In genomic region chr4:108337817-108338216, GRCm38 (mm10) we compare ENCODE assay signal across 15 mouse cellular contexts. TPM values are rescaled to one million over a fixed set of nuclear protein-coding genes. Genes with fewer than 3 reads are reported as not detected.
DNase-seq lines count a peak whose midpoint lies in the region; ATAC-seq lines count a peak whose summit lies in the region.
"Had no signal": no experiment of that assay in that cellular context is flagged by ENCODE, and none has a peak within 500 bp of the region (broad histone marks: within the 10 kb centered on the region; RNA-seq: fewer than 3 reads in every experiment).

No protein-coding gene starts in this region.

- no peaks in the 10 kb centered on the region; the same call in 1 of the 2 replicates for H3K4me1 ChIP-seq in forebrain, embryonic 11.5 days (replicated peaks; ENCODE audit: control insufficient read depth, insufficient read depth, low read length)
- no peaks in the 10 kb centered on the region for H3K4me1 ChIP-seq in forebrain, embryonic 14.5 days (ENCODE audit: control insufficient read depth, insufficient read depth, low read length)
- H3K4me1 ChIP-seq in midbrain, embryonic 11.5 days (ENCODE audit: control insufficient read depth, insufficient read depth, low read length): peaks cover 3% of the 10 kb centered on the region; the same call in 1 of the 2 replicates
- 0 out of 2 replicates have a peak, but pooled peaks cover 4% of the 10 kb centered on the region for H3K4me1 ChIP-seq in midbrain, embryonic 15.5 days
- H3K4me1 ChIP-seq in embryonic facial prominence, embryonic 11.5 days (ENCODE audit: control insufficient read depth, insufficient read depth, low read length): no peaks in the 10 kb centered on the region
- peaks cover 11% of the 10 kb centered on the region for H3K4me1 ChIP-seq in stomach, embryonic 14.5 days (ENCODE audit: control insufficient read depth, insufficient read depth, low read length)

- no peaks in the 10 kb centered on the region for H3K27me3 ChIP-seq in forebrain, embryonic 11.5 days (ENCODE audit: control insufficient read depth, insufficient read depth, low read length)
- no peaks in the 10 kb centered on the region for H3K27me3 ChIP-seq in forebrain, embryonic 14.5 days (replicated peaks; ENCODE audit: control insufficient read depth, insufficient read depth, low read length)
- no peaks in the 10 kb centered on the region for H3K27me3 ChIP-seq in midbrain, embryonic 11.5 days (ENCODE audit: control insufficient read depth, insufficient read depth, low read length)
- no peaks in the 10 kb centered on the region for H3K27me3 ChIP-seq in midbrain, embryonic 15.5 days (replicated peaks)
- H3K27me3 ChIP-seq in embryonic facial prominence, embryonic 11.5 days (ENCODE audit: control insufficient read depth, insufficient read depth, low read length): no peaks in the 10 kb centered on the region
- no peaks in the 10 kb centered on the region for H3K27me3 ChIP-seq in stomach, embryonic 14.5 days (ENCODE audit: control insufficient read depth, insufficient read depth, low read length)

- H3K4me3 ChIP-seq in forebrain, embryonic 11.5 days (ENCODE audit: low read depth, low read length): no peak overlapping the region
- no peak overlapping the region for H3K4me3 ChIP-seq in forebrain, embryonic 14.5 days (ENCODE audit: low read depth, low read length)
- H3K4me3 ChIP-seq in midbrain, embryonic 11.5 days (ENCODE audit: low read depth, low read length): no peak overlapping the region
- no peak overlapping the region for H3K4me3 ChIP-seq in midbrain, embryonic 15.5 days
- H3K4me3 ChIP-seq in embryonic facial prominence, embryonic 11.5 days (ENCODE audit: low read depth, low read length): no peak overlapping the region
- no peak overlapping the region for H3K4me3 ChIP-seq in stomach, embryonic 14.5 days (ENCODE audit: low read depth, low read length)

- peak overlapping the region; percentile 38; the same call in 1 of the 2 replicates for H3K27ac ChIP-seq in forebrain, embryonic 11.5 days (ENCODE audit: low read depth, low read length)
- no peak overlapping the region for H3K27ac ChIP-seq in forebrain, embryonic 14.5 days (ENCODE audit: low read depth, low read length)
- H3K27ac ChIP-seq in midbrain, embryonic 11.5 days (ENCODE audit: low read depth, low read length): no peak overlapping the region
- no peak overlapping the region for H3K27ac ChIP-seq in midbrain, embryonic 15.5 days
- 0 out of 2 replicates have a peak overlapping the region, but pooled peaks have one; percentile 28 for H3K27ac ChIP-seq in embryonic facial prominence, embryonic 11.5 days (replicated peaks; ENCODE audit: low read depth, low read length)
- H3K27ac ChIP-seq in stomach, embryonic 14.5 days (ENCODE audit: low read length): peak overlapping the region; percentile 53; the same call in 1 of the 2 replicates
- H3K27ac ChIP-seq: liver, embryonic 14.5 days had no signal

- DNase-seq in forebrain, embryonic 11.5 days (ENCODE audit: low spot score): no peak
- no peak for DNase-seq in forebrain, embryonic 14.5 days (ENCODE audit: low spot score)
- DNase-seq in midbrain, embryonic 11.5 days (ENCODE audit: low spot score, missing footprints): peak; percentile 68
- DNase-seq in embryonic facial prominence, embryonic 11.5 days (ENCODE audit: low spot score): no peak
- no peak for DNase-seq in kidney, postnatal 4 days
- DNase-seq in retina, embryonic 14.5 days (ENCODE audit: low spot score): no peak
- DNase-seq: heart, adult 11 months; lung, postnatal 4 days; retina, postnatal 1 day; spleen, adult 18-20 months; thymus, postnatal 25 days had no signal

- peaks cover 6% of the 10 kb centered on the region; the same call in 1 of the 2 replicates for H3K36me3 ChIP-seq in forebrain, embryonic 11.5 days (ENCODE audit: control insufficient read depth, insufficient read depth, low read length)
- peaks cover 40% of the 10 kb centered on the region for H3K36me3 ChIP-seq in forebrain, embryonic 14.5 days (ENCODE audit: control insufficient read depth, insufficient read depth, low read length)
- peaks cover 8% of the 10 kb centered on the region for H3K36me3 ChIP-seq in midbrain, embryonic 11.5 days (ENCODE audit: control insufficient read depth, insufficient read depth, low read length)
- peaks cover 20% of the 10 kb centered on the region for H3K36me3 ChIP-seq in midbrain, embryonic 15.5 days (replicated peaks)
- peaks cover 7% of the 10 kb centered on the region for H3K36me3 ChIP-seq in embryonic facial prominence, embryonic 11.5 days (replicated peaks; ENCODE audit: control insufficient read depth, insufficient read depth, low read depth, low read length)
- H3K36me3 ChIP-seq in stomach, embryonic 14.5 days (ENCODE audit: control insufficient read depth, insufficient read depth, low read length): peaks cover 20% of the 10 kb centered on the region

- WGBS in forebrain, embryonic 11.5 days: 44% methylated on average over 3 of the region's 3 CpGs
- 34% methylated on average over 3 of the region's 3 CpGs for WGBS in forebrain, embryonic 14.5 days
- WGBS in midbrain, embryonic 11.5 days: 40% methylated on average over 3 of the region's 3 CpGs
- 34% methylated on average over 3 of the region's 3 CpGs for WGBS in midbrain, embryonic 15.5 days
- WGBS in embryonic facial prominence, embryonic 11.5 days: 50% methylated on average over 3 of the region's 3 CpGs
- 38% methylated on average over 3 of the region's 3 CpGs for WGBS in stomach, embryonic 14.5 days

- no peak overlapping the region for H3K9ac ChIP-seq in forebrain, embryonic 11.5 days (ENCODE audit: low read length)
- no peak overlapping the region for H3K9ac ChIP-seq in forebrain, embryonic 14.5 days (ENCODE audit: low read length)
- no peak overlapping the region for H3K9ac ChIP-seq in midbrain, embryonic 11.5 days (ENCODE audit: low read length)
- H3K9ac ChIP-seq in midbrain, embryonic 15.5 days: no peak overlapping the region
- no peak overlapping the region for H3K9ac ChIP-seq in embryonic facial prominence, embryonic 11.5 days (replicated peaks; ENCODE audit: low read length)
- no peak overlapping the region for H3K9ac ChIP-seq in stomach, embryonic 14.5 days (replicated peaks; ENCODE audit: low read depth, low read length)
- H3K9ac ChIP-seq: liver, embryonic 14.5 days had no signal

- no peaks in the 10 kb centered on the region for H3K9me3 ChIP-seq in forebrain, embryonic 11.5 days (ENCODE audit: control insufficient read depth, low read length)
- no peaks in the 10 kb centered on the region for H3K9me3 ChIP-seq in forebrain, embryonic 14.5 days (replicated peaks; ENCODE audit: control insufficient read depth, low read length)
- no peaks in the 10 kb centered on the region for H3K9me3 ChIP-seq in midbrain, embryonic 11.5 days (ENCODE audit: control insufficient read depth, low read length)
- H3K9me3 ChIP-seq in midbrain, embryonic 15.5 days: no peaks in the 10 kb centered on the region
- H3K9me3 ChIP-seq in embryonic facial prominence, embryonic 11.5 days (replicated peaks; ENCODE audit: control insufficient read depth, low read length): no peaks in the 10 kb centered on the region
- no peaks in the 10 kb centered on the region for H3K9me3 ChIP-seq in stomach, embryonic 14.5 days (ENCODE audit: control insufficient read depth, low read depth, low read length)

- no peak for ATAC-seq in forebrain, embryonic 11.5 days (replicated peaks; ENCODE audit: low FRiP score)
- ATAC-seq in forebrain, embryonic 14.5 days: no peak
- no peak for ATAC-seq in midbrain, embryonic 11.5 days (ENCODE audit: low FRiP score)
- no peak for ATAC-seq in midbrain, embryonic 15.5 days (replicated peaks)
- ATAC-seq in embryonic facial prominence, embryonic 11.5 days (replicated peaks; ENCODE audit: insufficient number of reproducible peaks, low FRiP score, low TSS enrichment, low read depth): no peak
- ATAC-seq in stomach, embryonic 14.5 days (ENCODE audit: insufficient number of reproducible peaks, insufficient read depth, low FRiP score, low read depth): no peak

- H3K4me2 ChIP-seq in forebrain, embryonic 11.5 days (ENCODE audit: low read depth, low read length, severe bottlenecking): no peak overlapping the region
- H3K4me2 ChIP-seq in forebrain, embryonic 14.5 days (ENCODE audit: low read length): no peak overlapping the region
- H3K4me2 ChIP-seq in midbrain, embryonic 11.5 days: no peak overlapping the region
- no peak overlapping the region for H3K4me2 ChIP-seq in midbrain, embryonic 15.5 days
- no peak overlapping the region for H3K4me2 ChIP-seq in embryonic facial prominence, embryonic 11.5 days (ENCODE audit: low read depth, low read length)
- no peak overlapping the region for H3K4me2 ChIP-seq in stomach, embryonic 14.5 days (replicated peaks; ENCODE audit: low read depth, low read length)

RNA-seq across cellular contexts. Expression of gene Coa7, which starts 9.9 kb away (rescaled TPM):
- polyA plus RNA-seq in forebrain, embryonic 11.5 days (2014; fragmentation: Nextera tagmentation; extraction: Ambion mirVana): 54.5 and 56.8 TPM in 2 replicates
- 43.1 and 52.2 TPM in 2 replicates for polyA plus RNA-seq in forebrain, embryonic 14.5 days (2014; fragmentation: Nextera tagmentation; extraction: Ambion mirVana)
- 54.6 and 55.5 TPM in 2 replicates for polyA plus RNA-seq in midbrain, embryonic 11.5 days (2014; fragmentation: Nextera tagmentation; extraction: Ambion mirVana)
- 51.1 and 51.4 TPM in 2 replicates for polyA plus RNA-seq in midbrain, embryonic 15.5 days (2015; fragmentation: Nextera tagmentation; extraction: Ambion mirVana)
- 53.7 and 57.0 TPM in 2 replicates for polyA plus RNA-seq in embryonic facial prominence, embryonic 11.5 days (2014; fragmentation: Nextera tagmentation; extraction: Ambion mirVana)
- 46.3 and 48.0 TPM in 2 replicates for polyA plus RNA-seq in stomach, embryonic 14.5 days (2014; fragmentation: Nextera tagmentation; extraction: Ambion mirVana)

RNA-seq across cellular contexts. Expression of gene Zyg11b, which starts 36.9 kb away (rescaled TPM):
- polyA plus RNA-seq in forebrain, embryonic 11.5 days (2014; fragmentation: Nextera tagmentation; extraction: Ambion mirVana): 24.3 and 28.8 TPM in 2 replicates
- polyA plus RNA-seq in forebrain, embryonic 14.5 days (2014; fragmentation: Nextera tagmentation; extraction: Ambion mirVana): 24.2 and 31.1 TPM in 2 replicates
- 18.8 and 22.5 TPM in 2 replicates for polyA plus RNA-seq in midbrain, embryonic 11.5 days (2014; fragmentation: Nextera tagmentation; extraction: Ambion mirVana)
- 33.9 and 37.3 TPM in 2 replicates for polyA plus RNA-seq in midbrain, embryonic 15.5 days (2015; fragmentation: Nextera tagmentation; extraction: Ambion mirVana)
- polyA plus RNA-seq in embryonic facial prominence, embryonic 11.5 days (2014; fragmentation: Nextera tagmentation; extraction: Ambion mirVana): 14.0 TPM in 2 replicates
- polyA plus RNA-seq in stomach, embryonic 14.5 days (2014; fragmentation: Nextera tagmentation; extraction: Ambion mirVana): 15.1 and 18.1 TPM in 2 replicates

RNA-seq across cellular contexts. Expression of gene Shisal2a, which starts 45.3 kb away (rescaled TPM):
- polyA plus RNA-seq in forebrain, embryonic 11.5 days (2014; fragmentation: Nextera tagmentation; extraction: Ambion mirVana): 1.7 and 3.0 TPM in 2 replicates
- 2.7 and 3.6 TPM in 2 replicates for polyA plus RNA-seq in forebrain, embryonic 14.5 days (2014; fragmentation: Nextera tagmentation; extraction: Ambion mirVana)
- 1.6 and 2.4 TPM in 2 replicates for polyA plus RNA-seq in midbrain, embryonic 11.5 days (2014; fragmentation: Nextera tagmentation; extraction: Ambion mirVana)
- polyA plus RNA-seq in midbrain, embryonic 15.5 days (2015; fragmentation: Nextera tagmentation; extraction: Ambion mirVana): 6.4 TPM in 2 replicates
- polyA plus RNA-seq in embryonic facial prominence, embryonic 11.5 days (2014; fragmentation: Nextera tagmentation; extraction: Ambion mirVana): 8.5 and 10.2 TPM in 2 replicates
- 2.0 and 2.8 TPM in 2 replicates for polyA plus RNA-seq in stomach, embryonic 14.5 days (2014; fragmentation: Nextera tagmentation; extraction: Ambion mirVana)
- polyA plus RNA-seq: large intestine, adult 2 months had no signal

Comparison
In these comparisons a context has a peak if more than half of its experiments do, and no peak if none do; other contexts are left out.
1. H3K27ac ChIP-seq: peak in forebrain, embryonic 11.5 days (single experiment), embryonic facial prominence, embryonic 11.5 days (single experiment) and stomach, embryonic 14.5 days (single experiment); none in forebrain, embryonic 14.5 days (single experiment), midbrain, embryonic 11.5 days (single experiment) and midbrain, embryonic 15.5 days (single experiment).